Mouse (Mus musculus) liver, embryonic 14.5 days (tissue): ENCODE results near the gene Fgd3.

Source experiments
- CTCF ChIP-seq: IDR thresholded peaks from 2 replicates; pipeline ENCODE4 v1.5.1; 2016; ENCODE audit warnings: antibody characterized with exemption, low read depth, control low read depth
- EP300 ChIP-seq: IDR thresholded peaks from 2 replicates; pipeline ENCODE4 v1.6.1; 2016; ENCODE audit warnings: antibody characterized with exemption, low read depth

DNA sequence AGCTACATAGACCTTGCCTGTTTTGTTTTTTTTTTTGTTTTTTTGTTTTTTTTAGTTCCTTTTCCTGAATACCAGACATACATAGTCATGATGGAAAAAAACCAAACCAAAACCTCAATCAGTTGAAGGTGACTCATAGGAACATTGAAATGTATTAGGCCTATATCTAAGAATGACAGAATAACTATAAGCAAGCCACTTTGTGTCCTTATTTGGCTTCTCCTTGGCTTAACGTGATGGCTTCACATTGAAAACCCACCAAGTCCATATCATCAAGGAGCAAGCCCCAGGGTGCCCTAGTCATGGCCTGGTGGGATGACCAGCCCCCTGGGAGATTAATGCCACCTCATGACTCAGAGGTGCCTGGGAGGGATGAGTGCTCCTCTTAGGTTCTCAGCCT is 19.3 kb downstream of the Fgd3 start:
- TF ChIP-seq EP300 (no peak), CTCF (no peak)
